Mouse (Mus musculus) 416B (cell line): Measurements from ENCODE around the gene Shank2.

ENCODE experiments used
- DNase-seq: peaks from one replicate; pipeline ENCODE4 v3.0.0; 2011; ENCODE audit warnings: low read depth

The Shank2 gene

GRCm38 (mm10) chr7:144170686-144171085 lies 169.0 kb downstream of the Shank2 start:
- DNase-seq: no peak

GRCm38 (mm10) chr7:144173869-144174268 lies 172.1 kb downstream of the Shank2 start:
- no peak for DNase-seq

- DNase-seq: no peak
Measured at GRCm38 (mm10) chr7:144174329-144174728, 172.6 kb downstream of the Shank2 start.

DNA sequence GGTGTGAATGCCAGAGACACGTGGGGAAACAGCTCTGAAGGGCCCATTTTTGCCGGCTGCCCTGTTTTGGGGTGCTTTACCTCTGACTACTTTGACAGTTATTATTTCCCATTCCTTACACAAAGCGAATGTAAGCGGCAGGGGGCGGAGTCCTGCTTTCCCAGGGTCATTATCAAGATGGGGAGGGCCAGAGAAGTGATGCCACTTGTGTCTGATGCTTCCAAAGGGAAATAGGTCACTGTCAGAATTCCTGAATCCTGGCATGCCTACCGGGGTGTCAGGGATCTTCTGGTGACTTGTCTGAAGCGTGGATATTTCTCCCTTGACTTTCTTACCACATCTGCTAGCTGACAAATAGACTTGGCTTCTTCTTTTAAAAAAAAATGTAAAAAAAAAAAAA lies 173.3 kb downstream of the Shank2 start:
- no peak for DNase-seq

DNA sequence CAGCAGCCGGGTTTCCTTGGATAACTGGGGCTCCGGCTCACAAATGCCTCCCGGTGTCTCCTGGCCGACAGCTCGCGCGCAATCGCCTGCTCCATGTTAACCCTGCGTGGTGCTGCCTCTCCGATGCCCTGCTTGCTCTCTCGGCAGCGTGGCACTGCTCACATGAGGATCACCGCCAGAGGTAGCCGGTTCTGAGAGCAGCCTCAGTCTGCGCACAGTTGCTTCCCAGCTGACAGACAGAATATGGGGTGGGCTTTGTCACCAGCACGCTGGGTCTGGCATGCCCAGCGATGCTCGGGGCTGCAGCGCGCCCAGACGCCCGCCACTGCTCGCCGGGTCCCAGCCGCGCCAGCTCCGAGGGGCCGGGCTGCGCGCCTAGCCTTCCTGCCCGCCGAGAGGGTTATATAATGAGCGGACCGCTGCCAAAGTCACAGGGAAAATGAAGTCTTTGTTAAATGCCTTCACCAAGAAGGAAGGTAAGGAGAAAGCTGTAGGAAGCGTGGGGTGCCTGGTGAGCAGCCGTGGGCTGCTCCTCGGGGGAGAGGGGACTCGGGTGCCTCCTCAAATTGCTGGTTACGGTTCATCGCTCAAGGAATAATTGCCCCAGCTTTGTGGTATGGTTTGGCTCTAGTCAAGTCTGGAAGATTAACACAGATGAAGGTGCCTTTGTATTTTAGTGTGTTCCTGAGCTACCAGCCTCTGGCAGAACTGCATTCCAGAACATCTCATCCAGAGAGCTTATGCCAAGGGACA lies 173.9 kb downstream of the Shank2 start:
- DNase-seq: no peak

- no peak for DNase-seq
Measured at GRCm38 (mm10) chr7:144176234-144176730, 174.6 kb downstream of the Shank2 start.

DNA sequence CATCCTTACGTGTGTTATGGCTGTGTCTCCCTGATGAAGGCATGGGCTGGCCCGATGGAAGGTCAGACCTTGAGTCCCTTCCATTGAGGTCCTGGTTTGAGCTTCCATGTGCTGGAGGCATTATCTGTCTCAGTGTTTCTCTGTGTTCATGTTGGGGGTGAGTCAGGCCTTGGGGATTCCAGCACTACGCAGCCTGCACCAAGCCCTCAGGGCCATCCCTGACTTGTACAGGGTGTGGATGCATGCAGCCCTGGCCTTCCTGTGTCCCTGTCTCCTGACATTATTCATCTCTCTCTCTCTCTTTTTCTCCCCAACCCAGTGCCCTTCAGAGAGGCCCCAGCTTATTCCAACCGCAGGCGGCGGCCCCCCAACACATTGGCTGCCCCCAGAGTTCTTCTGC lies 177.7 kb downstream of the Shank2 start:
- no peak for DNase-seq

- DNase-seq: peak; percentile 35
Measured at GRCm38 (mm10) chr7:144180885-144181284, 179.2 kb downstream of the Shank2 start.

GRCm38 (mm10) chr7:144187869-144188430 lies 186.2 kb downstream of the Shank2 start:
- no peak for DNase-seq

- DNase-seq: no peak
Measured at GRCm38 (mm10) chr7:144189446-144189845, 187.7 kb downstream of the Shank2 start.

DNA sequence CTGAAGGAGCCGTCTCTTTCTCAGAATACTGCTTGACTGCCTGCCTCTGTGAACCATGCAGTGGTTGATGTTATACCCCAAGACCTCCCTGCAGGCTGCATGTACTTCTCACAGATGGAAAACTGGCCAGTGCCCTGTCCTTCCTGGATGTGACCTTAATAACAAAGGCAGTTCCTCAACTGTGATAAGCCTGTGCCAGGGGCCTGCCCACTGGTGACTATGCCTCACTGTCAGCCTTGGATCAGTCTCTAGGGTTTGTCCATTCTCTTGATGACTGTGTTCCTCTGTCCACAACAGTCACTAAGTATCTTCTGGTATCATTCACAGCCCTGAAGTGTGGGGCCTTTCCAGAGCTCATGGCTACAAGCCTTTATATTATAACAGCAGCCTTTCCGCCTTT lies 196.8 kb downstream of the Shank2 start:
- DNase-seq: no peak

DNA sequence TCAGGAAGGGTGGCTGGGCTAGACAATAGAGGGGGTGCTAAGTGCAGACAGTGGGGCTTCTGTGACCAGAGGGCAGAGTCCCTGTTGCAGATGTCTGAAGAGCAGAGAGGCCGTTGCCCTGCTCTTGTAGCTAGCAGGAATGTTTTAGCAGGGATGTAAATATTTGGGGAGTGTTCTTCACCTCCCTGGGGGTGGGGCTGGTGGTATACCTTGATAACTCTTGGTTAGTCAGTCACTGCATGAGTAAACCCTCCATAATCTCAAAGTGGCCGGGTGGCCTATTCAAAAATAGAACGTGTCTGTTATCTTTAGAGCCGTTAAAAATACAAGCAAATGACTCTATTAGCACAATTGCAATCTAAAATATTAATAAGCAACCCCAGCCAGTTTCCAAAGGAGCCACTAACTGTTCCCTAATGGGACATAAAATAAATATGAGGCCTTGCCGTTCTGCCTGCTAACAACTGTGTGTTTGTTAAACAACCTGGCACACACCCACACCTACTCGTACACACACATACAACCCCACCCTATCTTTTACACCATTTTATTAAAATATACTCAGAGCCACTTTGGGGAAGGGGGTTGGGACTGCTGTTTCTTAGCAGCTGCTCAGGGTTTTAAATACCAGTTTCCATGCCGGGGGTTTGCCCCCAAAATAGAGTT lies 200.4 kb downstream of the Shank2 start:
- no peak for DNase-seq

DNA sequence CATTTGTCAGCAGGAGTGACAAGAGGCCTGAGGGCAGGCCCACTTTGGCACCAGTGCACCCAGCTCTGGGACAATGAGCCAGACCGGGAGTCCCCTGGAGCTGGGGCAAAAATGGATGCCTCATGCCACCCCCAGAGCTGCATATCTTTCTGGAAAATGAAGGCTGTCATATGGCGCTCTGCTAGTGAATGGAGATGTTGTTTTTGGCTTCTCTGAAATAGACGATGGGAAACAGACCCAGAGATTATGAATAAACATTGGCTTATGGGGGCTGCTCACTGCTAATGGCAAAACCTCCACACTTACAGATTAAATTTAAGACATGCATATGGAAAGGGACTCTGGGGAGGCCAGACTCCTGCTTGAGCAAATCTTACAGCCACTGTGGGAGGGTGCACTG lies 202.6 kb downstream of the Shank2 start:
- no peak for DNase-seq

GRCm38 (mm10) chr7:144205161-144205560 lies 203.4 kb downstream of the Shank2 start:
- no peak for DNase-seq

GRCm38 (mm10) chr7:144205837-144206236 lies 204.1 kb downstream of the Shank2 start:
- DNase-seq: no peak

- DNase-seq: no peak
Measured at GRCm38 (mm10) chr7:144206254-144206653, 204.5 kb downstream of the Shank2 start.

DNA sequence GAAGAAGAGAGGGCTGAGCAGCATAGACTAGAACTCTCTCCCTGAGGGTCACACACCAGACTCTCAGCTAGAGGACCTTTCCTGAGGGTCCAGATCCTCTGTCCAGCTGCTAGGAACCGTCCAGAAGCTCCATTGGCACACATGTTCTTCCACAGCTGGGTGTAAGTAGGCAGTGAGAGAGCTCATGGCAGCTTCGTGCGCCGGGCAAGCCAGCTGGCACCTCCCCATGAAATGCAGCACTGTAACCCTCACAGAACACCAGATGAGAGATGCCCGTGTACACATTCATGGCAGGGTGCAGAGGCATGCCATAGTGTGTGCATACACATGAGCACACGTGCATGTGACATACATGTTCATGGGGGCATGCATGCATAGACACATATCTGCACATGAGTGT lies 205.4 kb downstream of the Shank2 start:
- no peak for DNase-seq

DNA sequence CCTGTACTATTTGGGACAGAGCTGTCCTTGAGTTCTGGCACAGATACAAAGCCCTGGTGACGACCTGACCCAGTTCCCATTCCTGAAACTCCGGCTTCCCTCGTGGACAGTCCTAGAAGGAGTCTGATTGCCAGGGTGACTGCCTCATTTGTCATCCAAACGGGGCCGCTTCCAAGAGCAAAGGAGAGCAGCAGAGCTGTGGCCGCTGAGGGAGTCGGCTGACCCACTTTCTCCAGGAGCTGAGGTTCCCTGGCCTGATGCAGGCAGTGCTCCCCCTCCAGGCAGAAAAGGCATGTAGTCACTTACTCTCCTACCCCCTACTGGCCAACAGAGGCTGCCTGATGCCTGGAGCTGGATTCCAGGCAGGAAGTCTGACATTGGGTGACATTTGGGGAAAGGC lies 206.1 kb downstream of the Shank2 start:
- peak; percentile 8 for DNase-seq

- no peak for DNase-seq
Measured at GRCm38 (mm10) chr7:144208628-144209027, 206.9 kb downstream of the Shank2 start.

DNA sequence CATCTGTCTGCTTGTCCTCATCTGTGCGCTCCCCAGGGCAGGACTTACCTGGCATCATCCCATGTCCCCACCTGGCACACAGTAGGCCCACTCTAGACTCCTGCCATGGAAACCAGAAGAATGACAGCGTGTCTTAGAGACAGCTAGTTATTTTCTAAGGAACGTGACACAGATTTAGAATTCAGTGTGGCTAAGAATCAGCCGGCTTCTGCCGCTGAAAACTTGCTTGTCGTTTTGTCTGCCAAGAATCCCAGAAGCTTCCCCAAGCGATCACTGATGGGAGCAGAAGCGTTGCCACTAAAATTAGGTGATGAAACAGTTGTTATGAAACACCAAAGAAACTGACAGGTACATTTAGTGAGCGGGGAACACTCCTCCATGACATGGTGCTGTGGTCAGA lies 208.8 kb downstream of the Shank2 start:
- no peak for DNase-seq

GRCm38 (mm10) chr7:144212694-144213093 lies 211.0 kb downstream of the Shank2 start:
- no peak for DNase-seq

DNA sequence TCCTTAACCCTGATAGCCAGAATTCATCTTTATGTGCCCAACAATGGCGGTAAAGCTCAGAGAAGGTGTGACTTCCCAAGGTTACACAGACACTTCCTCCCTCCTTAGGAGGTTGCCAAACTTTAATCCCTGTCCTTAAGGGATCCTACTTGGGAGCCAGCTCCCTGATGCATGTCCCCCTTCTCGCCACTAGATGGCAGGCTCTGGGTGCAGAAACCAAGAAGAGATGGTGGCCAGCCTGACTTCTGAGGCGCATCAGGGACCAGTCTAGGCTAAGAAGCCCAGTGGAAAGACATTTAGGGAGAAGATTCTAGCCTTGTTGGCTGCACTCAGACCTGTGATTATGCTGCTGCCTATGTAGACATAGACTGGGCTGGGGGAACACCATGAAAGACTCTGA lies 215.5 kb downstream of the Shank2 start:
- DNase-seq: peak; percentile 65

- DNase-seq: no peak
Measured at GRCm38 (mm10) chr7:144228683-144229082, 227.0 kb downstream of the Shank2 start.
